Mouse (Mus musculus): ENCODE measurements around the gene Sptbn4. TPM values are rescaled to one million over a fixed set of nuclear protein-coding genes. Genes with fewer than 3 reads are reported as not detected.
"Not testable (repeated sequence)": the region's sequence is repeated elsewhere in the genome, so short reads cannot be mapped to it uniquely, and the experiment has no call there.

The Sptbn4 gene
- under 0.01 TPM in 1 of 2 replicates, not detected in the other for total RNA-seq (2014; rRNA removed)
- 0.06 TPM in 1 of 2 replicates, not detected in the other for polyA plus RNA-seq (2012; rRNA removed)

DNA sequence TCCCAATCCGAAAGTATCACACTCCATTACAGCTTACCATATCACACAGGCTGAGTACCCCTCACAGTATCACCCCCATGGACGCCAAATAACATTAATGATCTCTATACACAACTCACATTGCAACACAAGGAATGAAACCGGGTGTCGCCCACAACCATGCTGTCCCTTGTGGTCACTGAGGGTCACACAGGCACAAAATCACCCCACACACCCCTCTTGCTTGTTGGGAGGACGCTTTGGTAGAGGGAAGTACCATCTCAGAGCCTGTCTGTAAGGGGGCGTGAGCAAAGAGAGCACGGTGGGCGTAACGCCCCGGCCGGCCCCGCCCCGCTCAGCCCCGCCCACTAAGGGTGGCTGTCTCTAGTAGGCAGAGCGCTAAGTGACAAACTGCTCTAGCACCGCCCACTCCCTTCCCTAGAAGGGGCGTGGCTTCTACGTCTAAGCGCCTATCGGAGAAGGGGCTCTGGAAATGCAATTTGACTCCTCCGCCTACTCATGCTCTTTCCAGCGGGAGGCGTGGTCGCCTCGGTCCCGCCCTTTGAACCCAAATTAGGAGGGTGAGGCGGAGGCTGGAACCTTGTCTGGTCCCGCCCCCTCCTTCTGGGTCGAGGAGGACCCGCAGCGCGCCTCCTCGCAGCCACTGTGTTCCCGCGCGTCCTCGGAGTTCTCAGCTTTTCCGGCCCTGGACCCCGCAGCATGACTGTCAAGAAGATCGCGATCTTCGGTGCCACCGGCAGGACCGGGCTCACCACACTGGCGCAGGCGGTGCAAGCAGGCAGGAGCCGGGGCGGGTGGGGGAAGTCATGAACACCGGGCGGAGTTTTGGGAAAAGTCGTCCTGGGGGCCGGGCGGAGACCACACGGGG, at the start of gene Sptbn4, which contains the start of gene Blvrb:
TSS of gene Sptbn4 (minus strand) at position 268 of the 868 bp plus-strand sequence.
TSS of gene Blvrb (plus strand) at position 560 of the 868 bp plus-strand sequence.
- TF ChIP-seq CTCF (IDR thresholded peaks at IDR 0.05; ENCODE audit: low read depth, low read length) (0 out of 2 replicates have a peak, but pooled peaks have one; percentile 3), POLR2A (IDR thresholded peaks at IDR 0.05; ENCODE audit: extremely low read depth, insufficient read depth, low read length) (peak; percentile 93)
- under 1% methylated on average over 54 of the region's 54 CpGs for WGBS
- Histone ChIP-seq H3K27ac (replicated peaks; ENCODE audit: insufficient read depth, low read depth, low read length) (peak within 1 kb of the TSS; percentile 56), H3K27me3 (ENCODE audit: control insufficient read depth, insufficient read depth, low read length) (no peaks in the 10 kb centered on the region), H3K4me3 (ENCODE audit: insufficient read depth, low read depth, low read length) (peak within 1 kb of the TSS; percentile 86), H3K79me2 (ENCODE audit: control insufficient read depth, insufficient read depth, low read length) (no peaks in the 10 kb centered on the region; the same call in 1 of the 2 replicates), H3K9ac (ENCODE audit: low read depth, low read length) (peak within 1 kb of the TSS; percentile 87), H3K4me1 (ENCODE audit: control insufficient read depth, insufficient read depth, low read length) (peaks cover 22% of the 10 kb centered on the region), H3K36me3 (ENCODE audit: control insufficient read depth, insufficient read depth, low read length) (no peaks in the 10 kb centered on the region)
- peak; percentile 97 for DNase-seq (ENCODE audit: extremely low read depth, low read depth, low spot score)

DNA sequence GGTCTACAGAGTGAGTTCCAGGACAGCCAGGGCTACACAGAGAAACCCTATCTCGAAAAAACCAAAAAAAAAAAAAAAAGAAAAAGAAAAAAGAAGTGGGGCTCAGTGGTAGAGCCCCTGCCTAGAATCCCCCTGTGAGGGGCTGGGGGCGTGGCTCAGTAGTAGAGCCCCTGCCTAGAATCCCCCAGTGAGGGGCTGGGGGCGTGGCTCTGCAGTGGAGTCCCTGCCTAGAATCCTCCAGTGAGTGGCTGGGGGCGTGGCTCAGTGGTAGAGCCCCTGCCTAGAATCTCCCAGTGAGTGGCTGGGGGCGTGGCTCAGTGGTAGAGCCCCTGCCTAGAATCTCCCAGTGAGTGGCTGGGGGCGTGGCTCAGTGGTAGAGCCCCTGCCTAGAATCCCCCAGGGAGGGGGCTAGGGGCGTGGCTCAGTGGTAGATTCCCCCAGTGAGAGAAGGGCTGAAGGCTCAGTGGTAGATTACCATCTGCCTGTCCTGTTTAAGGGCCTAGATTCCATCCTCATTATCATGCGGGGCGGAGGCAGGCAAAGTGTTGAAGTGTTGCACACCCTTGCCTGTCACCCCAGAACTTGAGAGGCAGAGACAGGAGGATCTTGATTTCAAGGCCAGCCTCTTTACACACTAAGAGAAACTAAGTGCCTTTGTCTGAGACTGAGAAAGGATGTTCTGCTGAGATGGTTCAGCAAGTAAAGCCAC, 47.3 kb upstream of the Sptbn4 start:
- 87% methylated on average over 9 of the region's 9 CpGs for WGBS
- not testable (repeated sequence) for H3K4me1 ChIP-seq (ENCODE audit: control insufficient read depth, insufficient read depth, low read length); H3K36me3 ChIP-seq (ENCODE audit: control insufficient read depth, insufficient read depth, low read length)

DNA sequence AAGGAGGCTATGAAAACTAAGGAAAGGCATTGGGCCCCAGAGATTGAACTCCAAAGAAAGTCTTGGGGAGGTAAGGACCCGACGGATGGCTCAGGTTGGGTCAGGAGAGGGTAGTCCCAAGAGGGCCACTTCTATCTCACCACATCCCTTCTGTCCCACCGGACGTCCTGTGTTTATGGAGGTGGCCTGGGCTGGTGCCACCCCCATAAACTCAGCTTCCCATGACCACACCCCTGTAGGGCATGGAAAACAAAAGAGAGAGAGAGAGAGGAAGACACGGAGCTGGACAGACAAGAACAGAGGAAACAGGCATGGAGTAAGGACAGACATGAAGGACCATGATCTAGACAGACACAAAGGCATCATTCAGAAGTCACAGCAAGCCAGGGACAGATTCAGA, 46.0 kb upstream of the Sptbn4 start:
- WGBS: 78% methylated on average over 5 of the region's 5 CpGs
- Histone ChIP-seq H3K27me3 (ENCODE audit: control insufficient read depth, insufficient read depth, low read length) (no peaks in the 10 kb centered on the region), H3K36me3 (ENCODE audit: control insufficient read depth, insufficient read depth, low read length) (no peaks in the 10 kb centered on the region), H3K4me1 (ENCODE audit: control insufficient read depth, insufficient read depth, low read length) (peaks cover 9% of the 10 kb centered on the region), H3K4me3 (ENCODE audit: insufficient read depth, low read depth, low read length) (no peak overlapping the region), H3K27ac (replicated peaks; ENCODE audit: insufficient read depth, low read depth, low read length) (no peak overlapping the region), H3K79me2 (ENCODE audit: control insufficient read depth, insufficient read depth, low read length) (peaks cover 8% of the 10 kb centered on the region; the same call in 1 of the 2 replicates), H3K9ac (ENCODE audit: low read depth, low read length) (no peak overlapping the region)
- no peak for DNase-seq (ENCODE audit: extremely low read depth, low read depth, low spot score)
- TF ChIP-seq POLR2A (IDR thresholded peaks at IDR 0.05; ENCODE audit: extremely low read depth, insufficient read depth, low read length) (no peak), CTCF (IDR thresholded peaks at IDR 0.05; ENCODE audit: low read depth, low read length) (no peak)

More for the DNA sequence above, 47.3 kb upstream of the Sptbn4 start:
- not testable (repeated sequence) for DNase-seq (ENCODE audit: extremely low read depth, low read depth, low spot score); H3K9ac ChIP-seq (ENCODE audit: low read depth, low read length); H3K4me3 ChIP-seq (ENCODE audit: insufficient read depth, low read depth, low read length); H3K27ac ChIP-seq (replicated peaks; ENCODE audit: insufficient read depth, low read depth, low read length); H3K27me3 ChIP-seq (ENCODE audit: control insufficient read depth, insufficient read depth, low read length); H3K79me2 ChIP-seq (ENCODE audit: control insufficient read depth, insufficient read depth, low read length)

- H3K9ac ChIP-seq (ENCODE audit: low read depth, low read length): no peak overlapping the region
- H3K36me3 ChIP-seq (ENCODE audit: control insufficient read depth, insufficient read depth, low read length): no peaks in the 10 kb centered on the region
- TF ChIP-seq POLR2A (IDR thresholded peaks at IDR 0.05; ENCODE audit: extremely low read depth, insufficient read depth, low read length) (no peak), CTCF (IDR thresholded peaks at IDR 0.05; ENCODE audit: low read depth, low read length) (no peak)
- peaks cover 13% of the 10 kb centered on the region for H3K4me1 ChIP-seq (ENCODE audit: control insufficient read depth, insufficient read depth, low read length)
- DNase-seq (ENCODE audit: extremely low read depth, low read depth, low spot score): no peak
- H3K79me2 ChIP-seq (ENCODE audit: control insufficient read depth, insufficient read depth, low read length): peaks cover 8% of the 10 kb centered on the region; the same call in 1 of the 2 replicates
- no peak overlapping the region for H3K27ac ChIP-seq (replicated peaks; ENCODE audit: insufficient read depth, low read depth, low read length)
- 67% methylated on average over 3 of the region's 3 CpGs for WGBS
- no peaks in the 10 kb centered on the region for H3K27me3 ChIP-seq (ENCODE audit: control insufficient read depth, insufficient read depth, low read length)
- H3K4me3 ChIP-seq (ENCODE audit: insufficient read depth, low read depth, low read length): no peak overlapping the region
These were observed 45.5 kb upstream of the Sptbn4 start for GRCm38 (mm10) chr7:27493022-27493421.

- WGBS: 85% methylated on average over 7 of the region's 7 CpGs
- peaks cover 11% of the 10 kb centered on the region; the same call in 1 of the 2 replicates for H3K79me2 ChIP-seq (ENCODE audit: control insufficient read depth, insufficient read depth, low read length)
- DNase-seq (ENCODE audit: extremely low read depth, low read depth, low spot score): no peak
- H3K4me3 ChIP-seq (ENCODE audit: insufficient read depth, low read depth, low read length): no peak overlapping the region
- H3K27ac ChIP-seq (replicated peaks; ENCODE audit: insufficient read depth, low read depth, low read length): no peak overlapping the region
- H3K27me3 ChIP-seq (ENCODE audit: control insufficient read depth, insufficient read depth, low read length): no peaks in the 10 kb centered on the region
- H3K36me3 ChIP-seq (ENCODE audit: control insufficient read depth, insufficient read depth, low read length): no peaks in the 10 kb centered on the region
- no peak for TF ChIP-seq CTCF (IDR thresholded peaks at IDR 0.05; ENCODE audit: low read depth, low read length)
- peaks cover 17% of the 10 kb centered on the region for H3K4me1 ChIP-seq (ENCODE audit: control insufficient read depth, insufficient read depth, low read length)
- 0 out of 2 replicates have a peak overlapping the region, but pooled peaks have one; percentile 26 for H3K9ac ChIP-seq (ENCODE audit: low read depth, low read length)
These were observed 44.4 kb upstream of the Sptbn4 start for GRCm38 (mm10) chr7:27491856-27492255.
